Mouse (Mus musculus) ES-Bruce4 (cell line): Measurements from ENCODE around the gene Sdc3.
A peak's percentile ranks its signal among the peaks of the same experiment; 100 is the strongest.

Experiments used
- CTCF ChIP-seq: IDR thresholded peaks from one replicate; pipeline ENCODE4 v1.8.1; 2011; ENCODE audit warnings: low read depth, low read length
- EP300 ChIP-seq: IDR thresholded peaks from 2 replicates; pipeline ENCODE4 v1.6.1; 2011; ENCODE audit warnings: low read depth, low read length; ENCODE audit not compliant: insufficient read depth
- POLR2A ChIP-seq: IDR thresholded peaks from one replicate; pipeline ENCODE4 v1.8.1; 2011; ENCODE audit warnings: low read length; ENCODE audit not compliant: insufficient read depth

- TF ChIP-seq CTCF: peak; percentile 87
- 0 out of 2 replicates have a peak, but pooled peaks have one; percentile 12 for TF ChIP-seq EP300
- TF ChIP-seq POLR2A: no peak
These were observed 2.2 kb upstream of the Sdc3 start for GRCm38 (mm10) chr4:130790180-130790579.
